Mouse (Mus musculus): ENCODE data around the gene Rtl4.
A peak's percentile ranks its signal among the peaks of the same experiment; 100 is the strongest.

Gene Rtl4

GRCm38 (mm10) chrX:144688207-144689118 is at the start of gene Rtl4:
Gene Rtl4 (plus strand): TSS chrX:144688907.
- DNase-seq (ENCODE audit: low spot score in 2 of 2), result peak in 1 of 2 experiments; percentile 60

- DNase-seq (ENCODE audit: low spot score in 2 of 2), result no peak
Measured at GRCm38 (mm10) chrX:144644756-144645155, 44.0 kb upstream of the Rtl4 start.

- DNase-seq (ENCODE audit: low spot score in 2 of 2), result no peak
Measured at GRCm38 (mm10) chrX:144645394-144645793, 43.3 kb upstream of the Rtl4 start.

- DNase-seq (ENCODE audit: low spot score in 2 of 2), result no peak
Measured at GRCm38 (mm10) chrX:144652196-144652595, 36.5 kb upstream of the Rtl4 start.

GRCm38 (mm10) chrX:144687742-144688141 is 965 bp upstream of the Rtl4 start:
- no peak for DNase-seq (ENCODE audit: low spot score in 2 of 2)

GRCm38 (mm10) chrX:144688142-144688206 is 733 bp upstream of the Rtl4 start, which contains the start of gene Trpc5:
Gene Trpc5 (minus strand): TSS chrX:144688180.
- DNase-seq (ENCODE audit: low spot score in 2 of 2), result no peak

GRCm38 (mm10) chrX:144689119-144689858 is 582 bp downstream of the Rtl4 start:
- DNase-seq (ENCODE audit: low spot score in 2 of 2), result no peak

- no peak for DNase-seq (ENCODE audit: low spot score in 2 of 2)
Measured at GRCm38 (mm10) chrX:144689859-144690181, 1.1 kb downstream of the Rtl4 start.

GRCm38 (mm10) chrX:144716330-144716729 is 27.6 kb downstream of the Rtl4 start:
- no peak for DNase-seq (ENCODE audit: low spot score in 2 of 2)

- no peak for DNase-seq (ENCODE audit: low spot score in 2 of 2)
Measured at GRCm38 (mm10) chrX:144747528-144748049, 58.9 kb downstream of the Rtl4 start.

- no peak for DNase-seq (ENCODE audit: low spot score in 2 of 2)
Measured at GRCm38 (mm10) chrX:144986980-144987379, 298.3 kb downstream of the Rtl4 start.

GRCm38 (mm10) chrX:145065484-145065913 is 376.8 kb downstream of the Rtl4 start:
- DNase-seq (ENCODE audit: low spot score in 2 of 2), result no peak

- DNase-seq (ENCODE audit: low spot score in 2 of 2), result no peak
Measured at GRCm38 (mm10) chrX:145089802-145090201, 401.1 kb downstream of the Rtl4 start.

- no peak for DNase-seq (ENCODE audit: low spot score in 2 of 2)
Measured at GRCm38 (mm10) chrX:145090360-145090759, 401.7 kb downstream of the Rtl4 start.

- no peak for DNase-seq (ENCODE audit: low spot score in 2 of 2)
Measured at GRCm38 (mm10) chrX:145090964-145091363, 402.3 kb downstream of the Rtl4 start.
